Mouse (Mus musculus): ENCODE results near the gene Gm8909.
"Not testable (repeated sequence)": the region's sequence is repeated elsewhere in the genome, so short reads cannot be mapped to it uniquely, and the experiment has no call there.

Gm8909 gene

DNA sequence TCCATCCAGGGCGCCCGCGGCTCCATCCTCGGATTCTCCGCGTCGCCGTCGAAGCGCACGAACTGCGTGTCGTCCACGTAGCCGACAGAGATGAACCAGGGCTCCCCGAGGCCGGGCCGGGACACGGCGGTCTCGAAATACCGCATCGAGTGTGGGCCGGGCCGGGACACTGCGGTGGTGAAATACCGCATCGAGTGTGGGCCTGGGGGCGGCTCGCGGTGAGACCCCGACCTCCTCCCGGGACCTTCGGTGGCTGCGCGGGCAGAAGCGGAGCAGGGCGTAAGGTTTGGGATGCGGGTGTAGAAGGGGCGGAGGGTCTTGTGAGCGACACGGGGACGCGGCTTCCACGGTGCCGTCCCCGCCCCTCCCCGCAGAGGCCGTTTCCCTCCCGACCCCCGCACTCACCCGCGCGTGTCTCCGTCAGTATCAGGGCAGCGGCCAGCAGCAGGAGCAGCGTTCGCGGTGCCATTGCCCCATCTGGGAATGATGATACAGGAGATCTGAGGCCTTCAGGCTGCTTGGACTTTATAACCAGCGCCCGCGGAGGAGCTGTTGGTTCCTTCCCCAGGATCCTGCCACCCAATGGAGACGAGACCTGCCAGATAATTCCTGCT, at the start of gene Gm8909:
TSS of gene Gm8909 (minus strand) at position 499 of the 614 bp plus-strand sequence.
- DNase-seq (ENCODE audit: low spot score in 2 of 2): no peak

DNA sequence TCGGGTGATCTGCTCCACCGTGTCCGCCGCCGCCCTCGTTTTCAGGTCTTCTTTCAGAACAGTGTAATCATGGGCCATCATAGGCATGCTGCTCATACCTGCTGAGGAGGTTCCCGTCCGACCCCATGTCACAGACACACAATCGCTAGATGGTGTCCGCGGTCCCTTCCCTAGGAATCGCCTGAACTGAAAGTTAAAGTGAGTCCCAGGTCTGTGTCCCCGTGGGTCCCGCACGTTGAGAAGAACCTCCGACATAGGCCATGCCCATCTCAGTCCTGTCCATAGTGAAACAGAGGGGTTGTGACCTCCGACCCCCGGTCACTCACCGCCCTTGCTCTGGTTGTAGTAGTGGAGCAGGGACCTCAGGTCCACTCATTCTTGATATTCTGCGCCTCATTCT, 47.2 kb upstream of the Gm8909 start:
- DNase-seq (ENCODE audit: low spot score in 2 of 2): no peak

DNA sequence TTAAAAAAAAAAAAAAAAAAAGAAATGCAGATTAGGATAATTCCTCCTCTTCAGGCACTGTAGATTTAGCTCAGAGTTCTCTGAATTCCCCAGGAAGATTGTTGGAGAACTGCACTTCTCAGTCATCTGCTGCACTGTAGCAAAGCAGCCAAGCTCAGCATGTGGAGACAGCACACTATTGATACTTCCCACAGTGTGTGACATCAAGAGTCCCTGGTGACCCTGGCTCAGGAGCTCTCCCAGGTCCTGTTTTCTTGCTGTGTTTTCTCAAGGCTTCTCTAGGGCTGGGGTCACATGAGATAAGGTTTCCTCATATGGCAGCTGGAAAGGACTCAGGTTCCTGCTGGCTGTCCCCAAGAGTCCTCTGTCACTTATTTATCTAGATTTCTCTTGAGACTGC, 38.5 kb upstream of the Gm8909 start:
- no peak for DNase-seq (ENCODE audit: low spot score in 2 of 2)

DNA sequence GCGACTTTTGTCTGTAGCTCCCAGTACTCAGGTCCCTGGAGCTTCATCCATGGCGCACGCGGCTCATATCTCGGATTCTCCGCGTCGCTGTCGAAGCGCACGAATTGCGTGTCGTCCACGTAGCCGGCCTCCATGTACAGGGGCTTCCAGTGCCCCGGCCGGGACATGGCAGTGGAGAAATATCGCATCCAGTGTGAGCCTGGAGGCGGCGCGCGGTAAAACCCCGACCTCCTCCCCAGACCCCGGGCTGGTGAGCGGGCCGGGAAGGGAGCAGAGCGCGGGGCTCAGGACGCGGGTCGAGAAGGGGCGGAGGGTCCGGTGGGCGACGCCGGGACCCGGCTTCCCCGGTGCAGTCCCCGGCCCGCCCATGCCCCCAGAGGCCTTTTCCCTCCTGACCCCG, 37.5 kb upstream of the Gm8909 start:
- DNase-seq (ENCODE audit: low spot score in 2 of 2): no peak

DNA sequence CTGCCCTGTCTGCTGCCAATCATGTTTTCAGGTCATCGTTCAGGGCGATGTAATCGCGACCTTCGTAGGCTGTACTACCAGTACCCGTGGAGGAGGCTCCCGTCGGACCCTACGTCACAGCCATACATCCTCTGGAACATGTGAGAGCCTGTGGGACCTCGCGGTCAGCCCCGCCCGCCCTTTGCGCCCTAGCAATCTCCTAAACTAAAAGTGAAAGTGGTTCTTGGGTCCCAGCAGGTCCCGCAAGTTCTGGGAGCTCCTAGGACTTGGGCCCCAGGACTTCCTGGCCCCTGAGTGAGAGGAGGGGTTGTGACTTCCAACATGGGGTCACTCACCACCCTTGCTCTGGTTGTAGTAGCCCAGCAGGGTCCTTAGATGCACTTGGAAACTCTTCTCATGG, 37.1 kb upstream of the Gm8909 start:
- peak; percentile 61 to 66 for DNase-seq (ENCODE audit: low spot score in 2 of 2)

DNA sequence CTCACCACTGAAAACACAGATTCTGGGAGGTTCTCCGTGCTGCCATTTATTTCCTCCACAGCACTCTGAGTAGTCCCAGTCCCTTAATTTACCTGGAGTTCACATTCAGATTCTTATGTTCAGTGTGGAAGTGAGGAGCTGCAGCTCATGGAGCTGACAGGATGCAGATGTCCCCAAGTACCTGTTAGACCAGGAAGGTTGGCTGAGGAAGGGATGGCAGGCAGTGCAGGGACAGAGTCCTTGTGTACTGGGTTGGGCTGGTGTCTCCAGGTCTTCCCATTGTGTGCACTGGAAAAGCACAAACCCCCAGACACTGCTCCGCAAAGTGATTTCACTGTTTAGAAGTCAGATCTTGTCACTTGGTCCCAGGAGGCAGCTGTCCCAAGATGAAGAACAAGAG, 33.5 kb upstream of the Gm8909 start:
- DNase-seq (ENCODE audit: low spot score in 2 of 2): no peak

DNA sequence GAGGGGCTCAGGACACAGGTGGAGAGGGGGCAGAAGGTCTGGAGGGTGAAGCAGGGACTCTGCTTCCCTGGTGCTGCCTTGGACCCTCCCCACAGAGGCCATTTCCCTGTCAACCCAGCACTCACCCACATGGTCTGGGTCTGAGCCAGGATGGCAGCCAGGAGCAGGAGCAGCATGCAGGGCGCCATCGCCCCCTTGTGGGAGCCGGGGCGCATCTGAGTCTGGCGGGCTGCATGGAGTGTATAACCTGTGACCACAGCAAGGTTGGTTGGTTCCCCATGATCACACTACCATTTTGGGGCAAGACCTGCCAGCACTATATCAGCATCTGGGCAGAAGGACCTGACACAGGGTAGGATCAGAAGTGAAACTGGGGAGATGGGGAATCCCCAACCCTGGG, 30.0 kb upstream of the Gm8909 start:
- DNase-seq (ENCODE audit: low spot score in 2 of 2): peak in 1 of 2 experiments; percentile 28

DNA sequence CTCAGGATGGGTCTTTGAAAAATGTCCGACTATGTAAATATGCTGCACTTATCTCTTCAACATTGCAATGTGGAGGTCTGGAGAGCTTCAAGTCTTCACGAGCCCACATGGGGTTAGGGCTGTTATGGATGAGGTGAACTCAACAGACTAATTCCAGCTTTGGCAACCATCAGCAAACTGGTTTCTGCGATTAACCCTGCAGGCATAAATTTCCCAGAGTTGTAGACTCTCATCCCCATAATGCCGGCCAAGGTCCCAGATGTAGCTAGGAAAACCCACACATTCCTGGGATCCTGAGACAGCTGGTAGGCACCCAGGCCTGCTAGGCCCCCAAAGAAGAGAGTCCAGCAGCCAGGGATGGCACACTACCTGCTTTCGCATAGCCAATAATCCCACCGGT, 26.1 kb upstream of the Gm8909 start:
- DNase-seq (ENCODE audit: low spot score in 2 of 2): no peak

DNA sequence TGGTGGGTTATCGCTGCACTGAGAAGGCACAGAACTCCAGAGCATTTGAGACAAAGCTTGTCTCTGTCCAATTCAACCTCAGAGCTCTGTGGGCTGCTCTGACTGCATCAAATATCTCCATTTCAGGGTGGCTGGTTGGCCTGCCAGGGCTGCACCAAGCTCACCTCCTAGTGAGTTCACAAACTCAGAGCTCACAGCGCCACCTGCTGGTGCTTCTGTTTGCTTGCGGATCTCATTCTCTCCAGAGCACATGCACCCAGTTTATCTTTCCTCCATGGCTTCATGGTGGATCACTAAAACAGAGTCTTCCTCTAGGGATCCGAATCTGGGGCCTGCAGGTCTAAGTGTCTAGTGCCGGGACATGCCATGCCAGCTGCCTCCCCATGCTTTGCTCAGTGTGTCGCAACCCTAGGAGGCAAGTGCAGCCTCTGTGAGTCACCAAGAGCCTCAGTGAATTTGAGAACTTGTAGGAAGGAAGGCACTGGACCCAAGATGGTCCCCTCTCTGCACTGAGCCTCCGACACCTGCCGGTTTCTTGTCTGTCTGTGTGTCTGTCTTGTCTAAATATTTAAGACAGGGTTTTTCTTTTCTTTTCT, 25.3 kb upstream of the Gm8909 start:
- DNase-seq (ENCODE audit: low spot score in 2 of 2): peak; percentile 40 to 69

DNA sequence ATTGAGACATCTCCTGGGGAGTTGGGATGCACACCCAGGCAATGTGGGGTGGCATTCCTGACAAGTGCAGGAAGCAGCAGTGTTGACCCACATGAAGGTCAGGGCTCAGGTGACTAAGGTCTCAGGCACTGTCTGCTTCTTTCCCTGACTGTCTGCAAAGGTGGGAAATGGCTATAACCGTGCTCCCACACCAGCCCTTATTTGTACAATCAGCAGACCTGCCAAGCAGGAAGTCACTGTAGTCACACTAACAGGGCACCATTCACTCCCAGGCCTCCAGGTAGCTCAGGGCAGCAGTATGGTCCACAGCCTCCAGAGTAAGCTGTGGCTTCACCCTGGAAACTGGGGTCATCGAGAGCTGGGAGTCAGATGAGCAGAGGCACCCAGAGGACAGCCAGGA, 24.0 kb upstream of the Gm8909 start:
- no peak for DNase-seq (ENCODE audit: low spot score in 2 of 2)

DNA sequence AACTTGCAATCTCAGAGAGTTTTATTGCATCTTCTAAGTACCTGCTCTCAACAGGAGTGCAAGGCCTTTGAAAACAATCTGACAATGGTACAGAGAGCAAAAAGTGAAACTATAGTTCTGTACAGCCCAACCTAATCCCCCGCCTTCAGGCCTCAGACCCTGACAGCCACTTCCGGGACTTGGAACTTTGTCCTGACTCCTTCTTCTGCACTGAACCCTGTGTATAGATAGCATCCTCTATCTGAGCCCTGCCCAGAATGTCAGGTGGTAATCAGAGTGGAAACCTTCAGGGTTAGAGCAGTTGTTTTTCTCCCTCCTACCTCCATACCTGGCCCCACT, 21.8 kb upstream of the Gm8909 start, which contains the start of gene H2-T3:
TSS of gene H2-T3 (minus strand) at position 119 of the 339 bp plus-strand sequence.
- no peak for DNase-seq (ENCODE audit: low spot score in 2 of 2)

DNA sequence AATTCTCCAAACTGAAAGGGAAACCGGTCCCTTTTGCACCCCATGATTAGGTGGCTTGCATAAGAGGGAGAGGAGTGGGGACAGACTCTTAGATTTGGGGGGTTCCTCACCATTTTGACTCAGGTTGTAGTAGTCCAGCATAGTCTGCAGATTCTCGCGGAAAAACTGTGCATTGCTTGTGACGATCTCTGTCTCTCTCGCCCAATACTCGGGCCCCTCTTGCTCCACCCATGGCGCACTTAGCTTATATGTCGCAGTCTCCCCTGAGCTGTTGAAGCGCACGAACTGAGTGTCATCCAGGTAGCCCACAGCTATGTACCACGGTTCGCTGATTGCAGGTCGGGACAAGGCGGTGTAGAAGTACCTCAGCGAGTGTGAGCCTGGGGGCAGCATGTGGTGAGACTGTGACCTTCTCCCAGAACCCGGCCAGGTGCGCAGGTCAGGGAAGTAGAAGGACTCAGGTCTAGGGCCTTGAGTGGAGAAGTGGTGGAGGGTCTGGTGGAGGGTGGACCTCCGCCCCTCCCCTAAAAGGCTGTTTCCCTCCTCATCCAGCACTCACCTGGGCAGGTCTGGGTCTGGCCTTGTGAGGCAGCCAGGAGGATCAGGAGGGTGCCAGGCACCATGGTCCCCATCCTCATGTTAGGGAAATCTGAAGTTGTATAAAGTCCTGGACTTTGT, 21.3 kb upstream of the Gm8909 start:
- DNase-seq (ENCODE audit: low spot score in 2 of 2): no peak

DNA sequence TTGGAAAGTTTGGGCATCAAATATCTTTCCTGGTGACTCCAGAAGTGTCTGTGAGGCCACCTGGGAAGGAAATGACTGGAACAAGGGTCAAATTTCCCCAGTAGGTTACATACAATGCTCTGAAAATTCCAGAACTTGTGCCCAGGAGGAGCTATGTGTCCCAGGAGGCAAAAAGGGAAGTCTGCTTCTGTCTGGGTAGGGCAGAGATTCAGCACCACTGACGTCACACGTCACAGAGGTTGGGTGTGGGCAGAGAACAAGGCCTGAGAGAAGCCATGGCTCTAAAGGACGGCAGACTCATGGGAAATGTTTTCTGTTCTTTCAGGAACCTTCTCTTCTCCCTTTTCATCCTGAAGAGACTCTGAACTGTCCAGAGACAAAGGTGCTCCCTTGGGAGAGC, 19.2 kb upstream of the Gm8909 start:
- no peak for DNase-seq (ENCODE audit: low spot score in 2 of 2)

DNA sequence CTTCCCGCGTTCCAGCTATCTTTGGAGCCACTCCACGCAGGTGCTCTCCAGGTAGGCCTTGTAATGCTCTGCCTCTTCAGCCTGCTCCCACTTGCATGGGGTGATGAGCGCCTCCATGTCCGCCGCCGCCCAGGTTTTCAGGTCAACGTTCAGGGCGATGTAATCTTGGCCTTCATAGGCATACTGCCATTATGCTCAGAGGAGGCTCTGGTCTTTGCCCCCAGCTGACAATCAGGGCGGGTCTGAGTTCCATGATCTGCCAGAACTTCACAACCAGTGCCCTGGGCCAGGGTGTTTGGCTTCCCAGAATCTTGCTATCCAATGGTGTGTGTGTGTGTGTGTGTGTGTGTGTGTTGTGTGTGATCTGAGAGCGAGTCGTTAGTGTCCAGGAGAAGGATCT, 13.9 kb upstream of the Gm8909 start:
- no peak for DNase-seq (ENCODE audit: low spot score in 2 of 2)

DNA sequence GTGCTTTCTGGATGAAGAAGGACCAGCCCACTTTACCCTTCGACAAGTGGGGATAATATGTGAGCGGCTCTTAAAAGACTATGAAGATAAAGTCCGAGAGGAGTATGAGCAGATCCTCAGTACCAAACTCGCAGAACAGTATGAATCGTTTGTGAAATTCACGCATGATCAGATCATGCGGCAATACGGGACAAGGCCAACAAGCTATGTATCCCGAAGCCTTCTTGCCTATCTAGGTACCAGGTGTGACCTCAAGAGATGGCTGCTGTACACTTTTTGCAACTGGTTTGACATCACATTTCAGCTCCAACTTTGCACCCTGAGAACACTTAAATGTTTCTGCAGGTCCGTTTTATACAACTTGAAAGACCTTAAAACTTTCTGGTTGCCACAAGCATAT, 11.1 kb upstream of the Gm8909 start:
- not testable (repeated sequence) for DNase-seq (ENCODE audit: low spot score in 2 of 2)

DNA sequence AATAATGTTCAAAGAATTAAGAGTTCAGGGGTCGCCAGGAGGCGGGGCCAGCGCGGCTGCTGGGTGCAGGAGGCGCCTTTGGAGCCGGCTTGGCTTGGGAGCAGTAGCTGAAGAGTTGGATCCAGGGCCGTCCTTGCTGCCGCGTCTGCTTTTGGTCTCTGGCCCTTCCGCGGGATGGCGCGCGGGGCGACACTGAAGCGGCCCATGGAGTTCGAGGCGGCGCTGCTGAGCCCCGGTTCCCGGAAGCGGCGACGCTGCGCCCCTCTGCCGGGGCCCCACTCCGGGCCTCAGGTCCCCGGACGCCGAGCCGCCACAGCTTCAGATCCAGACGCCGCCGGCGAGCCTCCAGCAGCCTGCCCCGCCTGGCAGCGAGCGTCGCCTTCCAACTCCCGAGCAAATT, 10.6 kb upstream of the Gm8909 start:
- DNase-seq (ENCODE audit: low spot score in 2 of 2): not testable (repeated sequence)

DNA sequence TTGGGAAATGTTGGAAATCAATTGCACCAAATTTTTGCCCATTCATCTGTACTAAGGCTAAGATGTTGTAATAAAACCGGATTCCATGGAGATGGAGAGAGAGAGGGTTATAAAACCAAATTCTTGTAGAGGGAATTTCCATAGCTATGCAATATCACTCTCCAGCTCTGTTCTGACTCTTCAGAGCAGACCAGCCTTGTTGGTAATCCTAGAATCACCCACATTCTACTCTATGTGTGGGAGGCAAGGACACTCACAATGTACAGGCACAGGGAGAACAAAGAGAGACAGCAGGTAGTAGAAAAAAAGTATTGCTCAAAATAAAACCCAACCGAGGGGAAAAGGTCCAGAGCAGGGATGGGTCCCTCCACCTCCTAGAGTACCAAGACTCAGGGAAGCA, 7.8 kb upstream of the Gm8909 start:
- not testable (repeated sequence) for DNase-seq (ENCODE audit: low spot score in 2 of 2)

DNA sequence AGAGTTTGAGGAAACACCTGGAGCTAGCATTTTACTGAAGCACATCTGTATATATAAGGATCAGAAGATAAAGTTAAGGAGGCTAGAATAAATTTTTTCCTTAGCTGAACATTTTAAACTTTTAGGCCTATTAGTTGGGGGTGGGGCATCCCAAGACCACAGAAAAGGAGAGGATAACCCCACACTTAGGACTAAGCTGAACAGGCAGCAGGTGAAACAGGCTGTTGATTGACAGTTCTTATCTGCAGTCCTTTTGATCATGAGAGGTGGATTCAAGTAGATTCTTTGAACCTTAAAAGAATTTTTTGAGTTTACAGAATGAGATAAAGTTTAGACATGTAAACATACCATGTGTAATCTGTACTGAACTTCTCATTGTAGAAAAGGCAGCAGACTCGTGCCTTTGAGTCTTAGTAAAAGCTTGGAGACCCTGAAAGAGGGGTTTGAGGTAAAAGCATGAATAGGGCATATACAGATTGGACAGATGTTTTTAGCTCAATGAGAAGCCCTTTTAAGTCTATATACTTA, 2.0 kb upstream of the Gm8909 start:
- DNase-seq (ENCODE audit: low spot score in 2 of 2): no peak

DNA sequence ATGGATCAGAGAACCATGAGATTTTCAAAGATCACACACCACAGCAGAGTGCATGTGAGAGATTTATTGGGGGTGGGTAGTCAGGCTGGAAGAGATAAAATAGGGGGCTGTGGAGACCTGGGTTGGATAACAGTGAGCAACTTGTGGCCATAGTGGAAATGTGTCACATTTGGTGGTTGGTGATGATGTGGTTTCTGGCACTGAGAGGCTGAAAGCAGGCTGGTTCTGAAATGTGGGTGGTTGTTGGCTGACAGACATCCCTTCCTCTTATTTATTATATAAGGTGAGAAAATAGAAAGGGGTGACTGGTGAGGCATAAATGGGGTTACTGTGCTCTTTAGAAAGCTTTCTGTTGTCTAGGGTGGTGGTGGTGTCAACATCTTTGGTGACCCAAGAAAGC, 1.4 kb upstream of the Gm8909 start:
- no peak for DNase-seq (ENCODE audit: low spot score in 2 of 2)

DNA sequence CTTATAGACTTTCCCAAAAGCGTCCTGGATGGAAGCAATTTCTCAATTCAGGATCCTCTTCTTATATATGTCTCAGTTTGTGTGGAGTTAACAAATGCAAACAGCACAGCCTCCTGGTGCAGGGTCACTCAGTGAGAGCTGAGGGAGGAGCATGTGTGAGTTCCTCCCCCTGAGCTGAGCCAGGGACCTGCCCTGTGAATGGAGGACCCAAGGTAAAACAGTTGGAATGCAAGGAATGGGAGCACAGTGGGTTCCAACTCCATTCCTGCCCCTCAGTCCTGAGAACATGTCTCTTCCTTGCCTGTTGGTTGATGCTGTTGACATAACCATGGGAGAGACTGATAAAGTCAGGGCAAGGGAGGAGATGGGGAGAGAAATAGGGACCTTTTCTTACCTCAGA, 757 bp upstream of the Gm8909 start:
- not testable (repeated sequence) for DNase-seq (ENCODE audit: low spot score in 2 of 2)

DNA sequence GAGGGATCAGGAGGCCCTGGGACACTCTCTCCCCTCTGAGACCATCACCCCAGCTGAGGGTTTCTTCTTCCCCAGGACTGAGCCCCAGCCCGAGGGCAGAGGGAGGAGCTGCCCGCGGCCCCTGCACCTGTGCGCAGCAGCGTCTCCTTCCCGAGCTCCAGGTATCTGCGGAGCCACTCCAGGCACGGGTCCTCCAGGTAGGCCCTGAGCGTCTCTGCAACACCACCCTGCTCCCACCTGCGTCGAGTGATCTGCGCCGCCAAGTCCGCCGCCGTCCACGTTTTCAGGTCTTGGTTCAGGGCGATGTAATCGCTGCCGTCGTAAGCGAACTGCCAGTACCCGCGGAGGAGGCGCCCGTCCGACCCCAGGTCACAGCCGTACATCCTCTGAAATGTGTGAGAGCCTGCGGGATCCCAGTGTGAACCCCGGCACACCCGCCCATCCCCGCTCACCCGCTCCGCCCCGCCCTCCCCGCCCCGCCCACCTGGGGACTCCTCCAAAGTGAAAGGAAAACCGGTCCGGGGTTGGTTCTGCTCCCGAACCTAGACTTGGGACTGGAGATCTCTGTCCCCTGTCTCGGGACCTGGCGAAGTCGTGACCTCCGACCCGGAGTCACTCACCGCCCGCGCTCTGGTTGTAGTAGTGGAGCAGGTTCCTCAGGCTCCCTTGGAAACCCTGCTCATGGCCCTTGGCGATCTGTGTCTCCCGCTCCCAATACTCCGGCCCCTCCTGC, 865 bp downstream of the Gm8909 start:
- DNase-seq (ENCODE audit: low spot score in 2 of 2): peak; percentile 21 to 38

DNA sequence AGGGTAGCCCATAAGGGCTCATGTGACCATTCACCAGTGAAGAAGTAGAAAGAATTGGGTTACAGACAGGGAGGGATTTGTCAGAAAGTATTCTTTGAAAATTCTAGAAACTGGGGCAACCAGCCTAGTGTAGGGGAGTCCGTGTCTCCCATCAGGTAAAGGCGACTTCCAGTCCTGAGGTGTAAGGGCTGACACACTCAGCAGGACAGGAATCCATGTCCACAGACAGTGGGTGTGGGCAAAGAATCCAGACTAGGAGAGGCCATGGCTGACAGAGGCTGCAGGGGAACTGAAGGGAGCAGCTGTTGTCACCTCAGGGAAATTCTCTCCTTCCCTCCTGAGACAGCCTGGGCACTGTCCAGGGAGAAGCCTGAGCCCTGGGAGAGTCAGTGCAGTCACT, 1.4 kb downstream of the Gm8909 start:
- not testable (repeated sequence) for DNase-seq (ENCODE audit: low spot score in 2 of 2)

All from natural killer cell, adult 2 months (primary cell).